Mouse (Mus musculus): ENCODE data around the gene Zbtb20. TPM values are rescaled to one million over a fixed set of nuclear protein-coding genes. Genes with fewer than 3 reads are reported as not detected.

Zbtb20 gene
- total and polyA plus RNA-seq, 3 experiments = 1.8 to 18.1 (median 6.6) TPM

GRCm38 (mm10) chr16:43602573-43602972, 726.9 kb downstream of the Zbtb20 start:
- no peak for DNase-seq (ENCODE audit: low spot score)

GRCm38 (mm10) chr16:43603591-43604141, 728.0 kb downstream of the Zbtb20 start:
- Histone ChIP-seq H3K27me3 (ENCODE audit: insufficient read depth, low read length) (no peaks in the 10 kb centered on the region; the same call in 1 of the 2 replicates), H3K9me3 (replicated peaks) (no peaks in the 10 kb centered on the region), H3K4me3 (ENCODE audit: low read depth, low read length) (no peak overlapping the region), H3K4me1 (ENCODE audit: insufficient read depth, low read depth, low read length) (no peaks in the 10 kb centered on the region), H3K36me3 (replicated peaks) (no peaks in the 10 kb centered on the region)
- DNase-seq (ENCODE audit: low spot score) = no peak
- no peak for TF ChIP-seq TAL1 (conservative IDR thresholded peaks at IDR 0.05; ENCODE audit: low read depth, low read length)
- TF ChIP-seq GATA1 (IDR thresholded peaks at IDR 0.05; ENCODE audit: borderline replicate concordance, low read length) = no peak
- no peak for TF ChIP-seq GATA2 (IDR thresholded peaks at IDR 0.05; ENCODE audit: borderline replicate concordance, low read depth, low read length)
- no peak for TF ChIP-seq CTCF (IDR thresholded peaks at IDR 0.05; ENCODE audit: low read depth, low read length)
- no peak for TF ChIP-seq POLR2AphosphoS5 (IDR thresholded peaks at IDR 0.05; ENCODE audit: insufficient replicate concordance, low read depth, low read length)
- ATAC-seq (ENCODE audit: extremely low read depth, insufficient number of reproducible peaks, low FRiP score, poor library complexity, severe bottlenecking) = no peak

More at GRCm38 (mm10) chr16:43602573-43602972, 726.9 kb downstream of the Zbtb20 start:
- H3K36me3 ChIP-seq (replicated peaks) = no peaks in the 10 kb centered on the region
- H3K27me3 ChIP-seq (ENCODE audit: insufficient read depth, low read length) = no peaks in the 10 kb centered on the region; the same call in 1 of the 2 replicates
- TF ChIP-seq GATA2 (IDR thresholded peaks at IDR 0.05; ENCODE audit: borderline replicate concordance, low read depth, low read length) = no peak
- no peaks in the 10 kb centered on the region for H3K4me1 ChIP-seq (ENCODE audit: insufficient read depth, low read depth, low read length)
- H3K4me3 ChIP-seq (ENCODE audit: low read depth, low read length) = no peak overlapping the region
- no peaks in the 10 kb centered on the region for H3K9me3 ChIP-seq (replicated peaks)
- ATAC-seq (ENCODE audit: extremely low read depth, insufficient number of reproducible peaks, low FRiP score, poor library complexity, severe bottlenecking) = no peak

DNA sequence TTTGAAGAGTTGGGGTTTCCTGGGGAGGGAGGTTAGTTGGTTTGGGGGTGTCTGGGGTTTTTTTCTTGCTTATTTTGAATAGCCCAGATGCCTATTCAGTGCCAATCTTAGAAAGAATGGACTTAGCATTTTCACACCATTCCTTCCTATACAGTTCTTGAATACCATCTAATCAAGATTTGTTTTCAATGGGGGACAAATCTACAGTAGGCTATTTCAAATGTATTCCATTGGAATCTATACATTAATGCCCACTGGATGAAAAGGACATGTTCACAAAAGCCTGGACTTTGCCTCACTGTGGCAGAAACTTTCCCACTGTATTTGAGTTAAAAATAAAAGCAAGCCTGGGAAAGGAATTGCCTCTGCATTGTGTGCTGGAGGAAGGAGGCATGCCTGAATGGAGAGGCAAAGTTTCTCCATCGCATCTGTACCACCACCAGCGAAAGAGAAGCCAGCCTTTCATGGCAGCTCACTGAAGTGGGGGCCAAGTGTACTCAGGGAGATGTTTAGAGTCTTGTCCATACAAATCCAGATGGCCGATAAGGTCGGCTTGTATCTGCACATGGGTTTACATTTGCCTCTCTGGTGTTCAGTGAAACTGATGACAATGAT, 728.8 kb downstream of the Zbtb20 start:
- Histone ChIP-seq H3K4me1 (ENCODE audit: insufficient read depth, low read depth, low read length) (no peaks in the 10 kb centered on the region), H3K9me3 (replicated peaks) (no peaks in the 10 kb centered on the region)

GRCm38 (mm10) chr16:43607086-43607485, 731.4 kb downstream of the Zbtb20 start:
- no peak for DNase-seq (ENCODE audit: low spot score)
- no peak for ATAC-seq (ENCODE audit: extremely low read depth, insufficient number of reproducible peaks, low FRiP score, poor library complexity, severe bottlenecking)
- TF ChIP-seq GATA1 (IDR thresholded peaks at IDR 0.05; ENCODE audit: borderline replicate concordance, low read length) = no peak
- TF ChIP-seq TAL1 (conservative IDR thresholded peaks at IDR 0.05; ENCODE audit: low read depth, low read length) = no peak
- no peak for TF ChIP-seq CTCF (IDR thresholded peaks at IDR 0.05; ENCODE audit: low read depth, low read length)
- TF ChIP-seq GATA2 (IDR thresholded peaks at IDR 0.05; ENCODE audit: borderline replicate concordance, low read depth, low read length) = no peak
- no peak for TF ChIP-seq POLR2AphosphoS5 (IDR thresholded peaks at IDR 0.05; ENCODE audit: insufficient replicate concordance, low read depth, low read length)
- no peak overlapping the region for H3K4me3 ChIP-seq (ENCODE audit: low read depth, low read length)
- no peaks in the 10 kb centered on the region for H3K4me1 ChIP-seq (ENCODE audit: insufficient read depth, low read depth, low read length)
- no peaks in the 10 kb centered on the region; the same call in 1 of the 2 replicates for H3K27me3 ChIP-seq (ENCODE audit: insufficient read depth, low read length)
- no peaks in the 10 kb centered on the region for H3K36me3 ChIP-seq (replicated peaks)
- H3K9me3 ChIP-seq (replicated peaks) = no peaks in the 10 kb centered on the region

More for the DNA sequence above, 728.8 kb downstream of the Zbtb20 start:
- ATAC-seq (ENCODE audit: extremely low read depth, insufficient number of reproducible peaks, low FRiP score, poor library complexity, severe bottlenecking) (no peak), DNase-seq (ENCODE audit: low spot score) (no peak)
- no peaks in the 10 kb centered on the region; the same call in 1 of the 2 replicates for H3K27me3 ChIP-seq (ENCODE audit: insufficient read depth, low read length)
- H3K36me3 ChIP-seq (replicated peaks) = no peaks in the 10 kb centered on the region
- no peak overlapping the region for H3K4me3 ChIP-seq (ENCODE audit: low read depth, low read length)
- no peak for TF ChIP-seq GATA1 (IDR thresholded peaks at IDR 0.05; ENCODE audit: borderline replicate concordance, low read length)
- TF ChIP-seq CTCF (IDR thresholded peaks at IDR 0.05; ENCODE audit: low read depth, low read length) = no peak
- no peak for TF ChIP-seq TAL1 (conservative IDR thresholded peaks at IDR 0.05; ENCODE audit: low read depth, low read length)
- TF ChIP-seq POLR2AphosphoS5 (IDR thresholded peaks at IDR 0.05; ENCODE audit: insufficient replicate concordance, low read depth, low read length) = no peak
- no peak for TF ChIP-seq GATA2 (IDR thresholded peaks at IDR 0.05; ENCODE audit: borderline replicate concordance, low read depth, low read length)

DNA sequence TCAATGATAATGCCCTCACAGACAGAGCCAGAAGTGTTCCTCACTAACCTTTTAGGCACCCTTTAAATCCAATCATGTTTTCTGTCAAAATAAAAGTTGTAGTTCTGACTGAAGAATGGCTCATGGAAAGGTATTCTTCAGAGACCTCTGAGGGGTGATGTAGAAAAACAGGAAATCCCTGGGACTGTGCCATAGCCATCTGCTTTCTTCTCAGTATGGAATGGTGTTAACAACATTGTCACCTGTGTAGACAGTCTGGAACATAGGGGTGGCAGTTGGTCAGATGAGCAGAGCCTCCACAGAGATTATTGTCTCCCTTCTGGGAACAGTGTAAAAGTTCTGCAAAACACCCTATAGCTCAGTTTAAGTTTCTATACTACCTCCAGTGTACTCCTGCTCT, 732.4 kb downstream of the Zbtb20 start:
- Histone ChIP-seq H3K4me3 (ENCODE audit: low read depth, low read length) (no peak overlapping the region), H3K36me3 (replicated peaks) (no peaks in the 10 kb centered on the region), H3K4me1 (ENCODE audit: insufficient read depth, low read depth, low read length) (no peaks in the 10 kb centered on the region), H3K9me3 (replicated peaks) (no peaks in the 10 kb centered on the region), H3K27me3 (ENCODE audit: insufficient read depth, low read length) (no peaks in the 10 kb centered on the region; the same call in 1 of the 2 replicates)
- ATAC-seq (ENCODE audit: extremely low read depth, insufficient number of reproducible peaks, low FRiP score, poor library complexity, severe bottlenecking) (no peak), DNase-seq (ENCODE audit: low spot score) (no peak)
- TF ChIP-seq POLR2AphosphoS5 (IDR thresholded peaks at IDR 0.05; ENCODE audit: insufficient replicate concordance, low read depth, low read length) = no peak
- no peak for TF ChIP-seq CTCF (IDR thresholded peaks at IDR 0.05; ENCODE audit: low read depth, low read length)
- no peak for TF ChIP-seq GATA2 (IDR thresholded peaks at IDR 0.05; ENCODE audit: borderline replicate concordance, low read depth, low read length)
- TF ChIP-seq GATA1 (IDR thresholded peaks at IDR 0.05; ENCODE audit: borderline replicate concordance, low read length) = no peak
- no peak for TF ChIP-seq TAL1 (conservative IDR thresholded peaks at IDR 0.05; ENCODE audit: low read depth, low read length)

DNA sequence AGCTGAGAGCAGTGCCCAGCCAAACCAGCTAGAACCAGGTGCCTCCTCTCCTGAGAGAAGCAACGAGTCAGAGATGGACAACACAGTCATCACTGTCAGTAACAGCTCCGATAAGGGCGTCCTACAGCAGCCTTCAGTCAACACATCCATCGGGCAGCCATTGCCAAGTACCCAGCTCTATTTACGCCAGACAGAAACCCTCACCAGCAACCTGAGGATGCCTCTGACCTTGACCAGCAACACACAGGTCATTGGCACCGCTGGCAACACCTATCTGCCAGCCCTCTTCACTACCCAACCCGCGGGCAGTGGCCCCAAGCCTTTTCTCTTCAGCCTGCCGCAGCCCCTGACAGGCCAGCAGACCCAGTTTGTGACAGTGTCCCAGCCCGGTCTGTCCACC, 734.7 kb downstream of the Zbtb20 start:
- Histone ChIP-seq H3K4me3 (ENCODE audit: low read depth, low read length) (no peak overlapping the region), H3K36me3 (replicated peaks) (no peaks in the 10 kb centered on the region), H3K27me3 (ENCODE audit: insufficient read depth, low read length) (no peaks in the 10 kb centered on the region), H3K9me3 (replicated peaks) (no peaks in the 10 kb centered on the region), H3K4me1 (ENCODE audit: insufficient read depth, low read depth, low read length) (no peaks in the 10 kb centered on the region)
- TF ChIP-seq GATA1 (IDR thresholded peaks at IDR 0.05; ENCODE audit: borderline replicate concordance, low read length) (no peak), TAL1 (conservative IDR thresholded peaks at IDR 0.05; ENCODE audit: low read depth, low read length) (no peak)
- no peak for DNase-seq (ENCODE audit: low spot score)
- ATAC-seq (ENCODE audit: extremely low read depth, insufficient number of reproducible peaks, low FRiP score, poor library complexity, severe bottlenecking) = no peak

Data from G1E (cell line).